8 mouse cellular contexts compared by ENCODE assay signal in the genomic region with DNA sequence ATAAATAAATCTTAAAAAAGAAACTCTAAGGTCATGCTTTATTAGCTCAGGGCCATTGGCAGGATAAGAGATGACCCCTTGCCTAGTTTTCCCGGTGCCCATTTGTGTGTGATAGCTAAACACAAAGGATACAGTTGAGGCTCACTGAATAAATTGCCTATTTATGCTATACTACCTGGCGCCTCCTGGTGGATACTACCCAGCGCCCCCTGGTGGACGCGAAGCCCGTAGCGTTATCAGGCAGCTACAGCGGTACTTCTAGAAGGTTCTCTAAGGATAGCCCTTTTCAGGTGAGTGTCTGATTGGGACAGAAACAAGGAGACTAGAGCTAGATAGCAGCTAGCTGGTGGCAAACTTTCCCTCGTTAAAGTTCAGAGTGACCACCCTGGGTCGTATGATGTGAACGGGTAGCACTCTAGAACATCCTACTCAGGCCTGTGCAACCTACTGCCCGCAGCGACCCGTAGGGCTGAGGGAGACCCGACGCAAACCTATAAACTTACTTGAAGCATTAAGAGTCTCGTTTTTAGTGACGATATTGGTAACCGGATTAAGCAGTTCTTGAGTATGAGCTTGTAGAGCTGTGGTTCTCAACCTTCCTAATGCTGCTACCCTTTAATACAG. TPM values are rescaled to one million over a fixed set of nuclear protein-coding genes. Genes with fewer than 3 reads are reported as not detected.
DNase-seq lines count a peak whose midpoint lies in the region; ATAC-seq and TF ChIP-seq lines count a peak whose summit lies in the region.
"Had no signal": no experiment of that assay in that cellular context is flagged by ENCODE, and none has a peak within 500 bp of the region (broad histone marks: within the 10 kb centered on the region; RNA-seq: fewer than 3 reads in every experiment).

No protein-coding gene starts in this region.

- no peaks in the 10 kb centered on the region for H3K4me1 ChIP-seq in midbrain, embryonic 14.5 days (ENCODE audit: control insufficient read depth, insufficient read depth, low read length)
- no peaks in the 10 kb centered on the region for H3K4me1 ChIP-seq in midbrain, embryonic 11.5 days (ENCODE audit: control insufficient read depth, insufficient read depth, low read length)
- H3K4me1 ChIP-seq in thymus, adult 2 months (replicated peaks; ENCODE audit: control insufficient read depth, insufficient read depth, low read length) = no peaks in the 10 kb centered on the region

- no peak for TF ChIP-seq POLR2A in thymus, adult 2 months (IDR thresholded peaks at IDR 0.05; ENCODE audit: control insufficient read depth, extremely low read depth, insufficient read depth, low read length, poor library complexity)

- H3K9me3 ChIP-seq in midbrain, embryonic 14.5 days (ENCODE audit: control insufficient read depth, low read length) = no peaks in the 10 kb centered on the region
- H3K9me3 ChIP-seq in midbrain, embryonic 11.5 days (ENCODE audit: control insufficient read depth, low read length) = no peaks in the 10 kb centered on the region

- no peaks in the 10 kb centered on the region for H3K27me3 ChIP-seq in midbrain, embryonic 14.5 days (ENCODE audit: control insufficient read depth, insufficient read depth, low read length)
- H3K27me3 ChIP-seq in midbrain, embryonic 11.5 days (ENCODE audit: control insufficient read depth, insufficient read depth, low read length) = no peaks in the 10 kb centered on the region
- no peaks in the 10 kb centered on the region for H3K27me3 ChIP-seq in thymus, adult 2 months (ENCODE audit: control insufficient read depth, insufficient read depth, low read length)

- TF ChIP-seq CTCF in thymus, adult 2 months (IDR thresholded peaks at IDR 0.05; ENCODE audit: borderline replicate concordance, control insufficient read depth, extremely low read depth, insufficient read depth, low read length, poor library complexity) = peak; percentile 81

- H3K4me3 ChIP-seq in midbrain, embryonic 14.5 days (replicated peaks; ENCODE audit: low read depth, low read length) = no peak overlapping the region
- H3K4me3 ChIP-seq in midbrain, embryonic 11.5 days (ENCODE audit: low read depth, low read length) = no peak overlapping the region
- no peak overlapping the region for H3K4me3 ChIP-seq in thymus, adult 2 months (ENCODE audit: control insufficient read depth, insufficient read depth, low read length)

- H3K4me2 ChIP-seq in midbrain, embryonic 14.5 days (ENCODE audit: low read length) = no peak overlapping the region
- H3K4me2 ChIP-seq in midbrain, embryonic 11.5 days = no peak overlapping the region

- H3K36me3 ChIP-seq in midbrain, embryonic 14.5 days (ENCODE audit: control insufficient read depth, insufficient read depth, low read length) = no peaks in the 10 kb centered on the region
- H3K36me3 ChIP-seq in midbrain, embryonic 11.5 days (ENCODE audit: control insufficient read depth, insufficient read depth, low read length) = no peaks in the 10 kb centered on the region
- H3K36me3 ChIP-seq in thymus, adult 2 months (ENCODE audit: control insufficient read depth, insufficient read depth, low read length) = no peaks in the 10 kb centered on the region

- no peak for ATAC-seq in midbrain, embryonic 14.5 days (ENCODE audit: low FRiP score, low TSS enrichment)
- ATAC-seq in midbrain, embryonic 11.5 days (ENCODE audit: low FRiP score) = no peak

- DNase-seq in midbrain, embryonic 14.5 days = peak; percentile 21
- DNase-seq in midbrain, embryonic 11.5 days (ENCODE audit: low spot score, missing footprints) = no peak
- DNase-seq in R1 (ENCODE audit: low read depth, low spot score) = peak; percentile 80
- peak; percentile 69 to 73 for DNase-seq in cerebellum, postnatal 10 days
- peak; percentile 41 for DNase-seq in kidney, adult 9 months
- peak; percentile 39 to 60 for DNase-seq in lung, postnatal 4 days
- DNase-seq in thymus, adult 2 months = peak; percentile 69

- 66% methylated on average over 19 of the region's 19 CpGs for WGBS in midbrain, embryonic 14.5 days
- 66% methylated on average over 19 of the region's 19 CpGs for WGBS in midbrain, embryonic 11.5 days
- 71% methylated on average over 19 of the region's 19 CpGs for WGBS in thymus, adult 2 months

- H3K27ac ChIP-seq in midbrain, embryonic 14.5 days (replicated peaks; ENCODE audit: low read depth, low read length) = no peak overlapping the region
- no peak overlapping the region for H3K27ac ChIP-seq in midbrain, embryonic 11.5 days (ENCODE audit: low read depth, low read length)
- no peak overlapping the region for H3K27ac ChIP-seq in thymus, adult 2 months (ENCODE audit: control insufficient read depth, insufficient read depth, low read length)

- H3K9ac ChIP-seq in midbrain, embryonic 14.5 days (replicated peaks; ENCODE audit: low read length) = no peak overlapping the region
- no peak overlapping the region for H3K9ac ChIP-seq in midbrain, embryonic 11.5 days (ENCODE audit: low read length)

RNA-seq across cellular contexts. Expression of a gene that starts 1.9 kb away (rescaled TPM):
- polyA plus RNA-seq in midbrain, embryonic 14.5 days (2014; fragmentation: Nextera tagmentation; extraction: Ambion mirVana) = 0.17 TPM in 1 of 2 replicates, not detected in the other
- polyA plus RNA-seq in midbrain, embryonic 11.5 days (2014; fragmentation: Nextera tagmentation; extraction: Ambion mirVana) = 0.07 TPM in 1 of 2 replicates, not detected in the other
- polyA plus RNA-seq in thymus, adult 2 months (2012; rRNA removed) = not detected in 2 replicates
- polyA plus RNA-seq: neural tube, embryonic 14.5 days had no signal

RNA-seq across cellular contexts. Expression of a gene that starts 45.3 kb away (rescaled TPM):
- polyA plus RNA-seq in midbrain, embryonic 14.5 days (2014; fragmentation: Nextera tagmentation; extraction: Ambion mirVana) = 3.1 and 3.2 TPM in 2 replicates
- 12.7 and 12.9 TPM in 2 replicates for polyA plus RNA-seq in midbrain, embryonic 11.5 days (2014; fragmentation: Nextera tagmentation; extraction: Ambion mirVana)
- 4.4 and 4.7 TPM in 2 replicates for polyA plus RNA-seq in thymus, adult 2 months (2012; rRNA removed)

RNA-seq across cellular contexts. Expression of a gene that starts 46.5 kb away (rescaled TPM):
- 369 and 443 TPM in 2 replicates for polyA plus RNA-seq in midbrain, embryonic 14.5 days (2014; fragmentation: Nextera tagmentation; extraction: Ambion mirVana)
- polyA plus RNA-seq in midbrain, embryonic 11.5 days (2014; fragmentation: Nextera tagmentation; extraction: Ambion mirVana) = 394 and 463 TPM in 2 replicates
- 14.6 and 15.5 TPM in 2 replicates for polyA plus RNA-seq in thymus, adult 2 months (2012; rRNA removed)

Comparison
In these comparisons a context has a peak if more than half of its experiments do, and no peak if none do; other contexts are left out.
1. RNA of a gene that starts 46.5 kb away (polyA plus RNA-seq): 369 to 443 TPM in midbrain, embryonic 14.5 days and 394 to 463 TPM in midbrain, embryonic 11.5 days; 14.6 to 15.5 TPM in thymus, adult 2 months; every median in the first group is over 10 times any median in the second.